Mouse (Mus musculus) spleen, adult 2 months (tissue): ENCODE measurements around the gene Gm10203.

Source experiments
- CTCF ChIP-seq: fragments of 200-500 bp; IDR thresholded peaks from 2 replicates; pipeline ENCODE4 v1.5.1; 2011; ENCODE audit warnings: mild to moderate bottlenecking, inconsistent platforms; ENCODE audit not compliant: insufficient read depth, insufficient read length, insufficient replicate concordance; ENCODE audit errors: extremely low read depth
- POLR2A ChIP-seq: fragments of 200-500 bp; IDR thresholded peaks from 2 replicates; pipeline ENCODE4 v1.6.1; 2011; ENCODE audit warnings: low read depth, low read length, inconsistent platforms

GRCm38 (mm10) chr6:149108909-149109308 is 21.1 kb upstream of the Gm10203 start:
- TF ChIP-seq CTCF (no peak), POLR2A (no peak)
